Mouse (Mus musculus) gastrocnemius, adult 2 months (tissue): ENCODE measurements around the gene Haus3. TPM values are rescaled to one million over a fixed set of nuclear protein-coding genes. Genes with fewer than 3 reads are reported as not detected.
A peak's percentile ranks its signal among the peaks of the same experiment; 100 is the strongest.

Source experiments
- DNase-seq: peaks from one replicate; pipeline ENCODE4 v3.0.0; 2022
- H3K27ac ChIP-seq: fragments of 200-600 bp; 2 replicates; pipeline ENCODE4 v1.8.1; 2022; ENCODE audit warnings: mild to moderate bottlenecking
- H3K4me3 ChIP-seq: fragments of 200-600 bp; 2 replicates; pipeline ENCODE4 v1.8.1; 2022; ENCODE audit warnings: mild to moderate bottlenecking, moderate library complexity
- CTCF ChIP-seq: fragments of 200-600 bp; IDR thresholded peaks from 2 replicates; pipeline ENCODE4 v1.8.1; 2022; ENCODE audit warnings: antibody characterized with exemption, mild to moderate bottlenecking, moderate library complexity
- intact Hi-C: fragments of 180-260 bp; cut with DNase I; formaldehyde crosslinking; loops from one replicate; pipeline ENCODE4 v1.15.1; 2025
- total RNA-seq, 2 experiments: library from RNA; stranded (reverse); gene quantifications; 2 replicates each; pipeline ENCODE4 v1.2.3; 2021

The Haus3 gene
- total RNA-seq, 2 experiments from 2014 or later = 3.2 to 4.2 TPM

DNA sequence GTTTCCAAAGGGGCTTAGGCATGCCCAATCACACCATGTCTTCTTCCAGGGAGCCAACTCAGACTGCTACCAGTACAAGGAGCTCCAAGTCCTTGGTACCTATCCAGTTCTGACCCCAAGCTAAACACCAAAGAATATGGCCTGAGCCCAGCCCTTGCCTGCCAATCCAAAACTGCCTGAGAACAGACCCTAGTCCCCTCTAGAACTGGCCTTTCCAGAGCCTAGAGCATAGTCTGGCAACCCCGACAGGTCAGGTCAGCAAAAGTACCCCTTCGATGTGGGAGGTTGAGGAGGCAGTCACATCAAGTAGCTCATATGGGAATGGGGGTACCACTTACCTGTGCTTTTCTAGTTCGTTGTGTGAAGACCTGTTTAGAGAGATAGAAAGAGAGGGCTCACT lies 14.6 kb upstream of the Haus3 start:
- peak overlapping the region; percentile 98 for H3K27ac ChIP-seq
- TF ChIP-seq CTCF = no peak
- intact Hi-C loops = no loop called here
- no peak for DNase-seq
- peak overlapping the region; percentile 83 for H3K4me3 ChIP-seq

DNA sequence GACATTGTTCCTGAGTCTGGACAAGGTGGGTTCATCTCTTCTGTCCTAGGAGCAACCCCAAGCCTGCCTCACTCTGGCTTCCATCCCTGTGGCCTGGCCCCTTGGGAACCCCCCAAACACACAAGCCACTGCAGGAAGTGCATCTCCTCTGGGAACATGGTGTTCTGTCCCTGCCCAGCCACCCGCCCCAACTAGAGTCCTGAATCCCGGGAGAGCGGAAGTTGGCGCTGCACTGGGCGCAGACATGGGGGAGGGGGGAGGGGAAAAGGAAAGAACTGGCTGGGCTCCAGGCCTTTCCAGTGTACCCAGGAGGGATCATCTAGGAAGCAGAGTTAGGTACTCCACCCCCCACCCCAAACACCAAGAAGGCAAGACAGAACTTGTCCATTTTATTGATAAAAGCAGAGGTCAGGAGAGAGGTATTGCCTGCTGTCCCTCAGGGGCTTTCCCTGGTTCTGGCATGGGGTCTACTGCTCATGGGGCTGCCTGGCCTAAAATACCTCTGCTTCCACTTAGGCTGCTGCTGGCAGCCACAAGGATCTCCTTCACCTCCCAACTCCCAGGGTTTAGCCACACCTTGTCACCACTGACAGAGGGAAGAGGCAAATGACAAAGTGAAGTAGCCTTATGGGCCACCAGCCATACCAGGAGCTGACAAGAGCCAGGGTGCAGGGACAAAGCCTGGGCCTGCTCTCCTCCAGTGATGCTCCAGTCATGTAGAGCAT lies 14.0 kb upstream of the Haus3 start:
- intact Hi-C loops = no loop called here

DNA sequence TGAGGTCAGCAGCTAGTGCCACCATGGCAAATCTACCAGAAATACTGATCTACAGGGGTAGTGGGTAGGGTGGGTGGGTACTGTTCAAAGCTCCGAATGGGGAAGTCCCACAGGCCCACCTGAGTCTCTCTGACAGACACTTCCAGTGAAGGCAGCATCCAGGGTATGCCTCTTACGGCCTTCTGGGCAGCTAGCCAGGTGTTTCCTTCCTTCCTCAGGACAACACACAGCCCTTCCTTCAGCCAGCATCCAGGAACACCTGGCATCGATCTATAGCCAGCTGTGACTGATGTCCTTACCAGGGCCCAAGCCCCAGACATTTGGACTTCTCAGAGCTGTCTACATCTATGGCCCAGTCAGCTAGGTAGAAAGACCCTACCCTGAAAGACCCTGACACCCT lies 13.2 kb upstream of the Haus3 start:
- intact Hi-C loops = no loop called here
- Histone ChIP-seq H3K4me3 (peak overlapping the region; percentile 83), H3K27ac (peak overlapping the region; percentile 98)
- no peak for DNase-seq
- TF ChIP-seq CTCF = no peak

More for the DNA sequence above, 14.0 kb upstream of the Haus3 start:
- Histone ChIP-seq H3K27ac (peak overlapping the region; percentile 98), H3K4me3 (peak overlapping the region; percentile 83)
- peak; percentile 73 for DNase-seq
- TF ChIP-seq CTCF = no peak

DNA sequence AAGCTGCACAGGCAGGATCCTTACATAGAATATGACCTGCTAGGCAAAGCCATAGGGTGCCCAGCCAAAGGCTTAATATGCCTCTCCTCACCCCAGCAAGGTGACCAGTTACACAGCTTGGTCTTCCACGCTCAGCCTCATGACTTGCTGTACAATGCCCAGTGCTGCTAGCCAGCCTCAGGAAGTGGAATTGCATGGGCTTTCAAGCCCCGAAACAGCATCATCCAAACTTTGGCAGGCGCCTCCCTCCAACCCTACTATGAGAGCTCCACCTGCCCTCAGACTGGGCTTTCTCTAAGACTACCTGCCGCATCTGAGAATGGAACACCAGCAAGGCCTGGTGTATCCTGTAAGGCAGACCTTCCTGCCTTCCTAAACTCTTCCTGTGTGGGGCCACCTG lies 8.5 kb upstream of the Haus3 start:
- intact Hi-C loops = no loop called here

DNA sequence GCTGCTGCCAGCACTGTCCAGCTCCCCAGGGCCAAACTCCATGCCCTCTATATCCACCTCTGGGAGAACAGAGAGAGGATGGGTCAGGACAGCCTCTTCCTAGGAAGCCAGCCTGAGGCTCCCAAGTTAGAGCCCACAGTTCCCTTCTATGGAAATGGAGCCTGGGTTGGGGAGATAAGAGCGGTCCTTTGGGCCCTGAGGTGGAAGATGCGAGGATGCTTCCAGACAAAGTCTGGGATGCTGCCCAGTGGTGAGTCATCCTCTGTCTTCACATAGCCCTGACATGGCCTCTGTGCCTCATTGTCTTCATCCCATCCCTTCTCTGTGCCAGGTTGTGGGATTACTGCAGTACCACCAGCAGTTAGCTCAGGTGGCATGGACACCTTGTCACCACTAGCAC lies 7.8 kb upstream of the Haus3 start:
- Histone ChIP-seq H3K27ac (no peak overlapping the region), H3K4me3 (no peak overlapping the region)
- DNase-seq = no peak
- TF ChIP-seq CTCF = no peak
- intact Hi-C loops = no loop called here

More for the DNA sequence above, 8.5 kb upstream of the Haus3 start:
- Histone ChIP-seq H3K27ac (no peak overlapping the region), H3K4me3 (no peak overlapping the region)
- no peak for TF ChIP-seq CTCF
- DNase-seq = no peak

DNA sequence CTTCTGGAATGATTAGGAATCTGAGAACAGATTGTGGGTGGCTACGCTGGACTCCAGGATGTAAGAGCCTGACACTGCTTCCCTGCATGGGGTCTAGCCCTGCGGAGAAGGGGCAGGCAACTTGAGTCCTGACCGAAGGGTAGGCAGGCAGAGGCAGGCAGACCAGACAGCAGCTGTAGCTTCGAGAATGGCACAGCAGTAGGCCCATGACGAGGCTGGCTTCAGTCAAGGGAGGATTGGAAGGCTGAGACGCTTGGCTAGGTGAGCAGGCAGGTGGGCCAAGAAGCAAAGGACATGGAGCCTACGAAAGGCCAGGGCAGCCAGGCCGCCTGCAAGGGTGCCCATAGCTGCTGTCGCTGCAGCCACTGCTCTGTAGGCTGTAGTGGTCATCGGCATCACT lies 7.4 kb upstream of the Haus3 start:
- intact Hi-C loops = no loop called here
- H3K27ac ChIP-seq = no peak overlapping the region
- no peak for DNase-seq
- H3K4me3 ChIP-seq = no peak overlapping the region
- no peak for TF ChIP-seq CTCF

DNA sequence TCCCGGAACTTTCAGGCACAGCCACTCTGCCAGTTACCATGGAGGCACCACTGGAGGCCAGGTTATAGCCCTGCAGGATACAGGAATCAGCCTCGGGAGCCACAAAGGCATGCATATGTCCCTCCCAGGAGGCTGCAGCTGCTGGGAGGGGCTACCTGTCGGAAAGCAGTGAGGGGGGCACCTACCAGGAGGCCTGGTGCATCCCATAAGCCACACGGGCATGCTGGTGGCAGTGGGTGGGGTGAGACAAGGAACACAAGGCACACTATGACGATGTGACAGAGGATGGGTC lies 6.0 kb upstream of the Haus3 start:
- intact Hi-C loops = no loop called here
- Histone ChIP-seq H3K4me3 (no peak overlapping the region), H3K27ac (no peak overlapping the region)
- no peak for TF ChIP-seq CTCF
- DNase-seq = no peak

DNA sequence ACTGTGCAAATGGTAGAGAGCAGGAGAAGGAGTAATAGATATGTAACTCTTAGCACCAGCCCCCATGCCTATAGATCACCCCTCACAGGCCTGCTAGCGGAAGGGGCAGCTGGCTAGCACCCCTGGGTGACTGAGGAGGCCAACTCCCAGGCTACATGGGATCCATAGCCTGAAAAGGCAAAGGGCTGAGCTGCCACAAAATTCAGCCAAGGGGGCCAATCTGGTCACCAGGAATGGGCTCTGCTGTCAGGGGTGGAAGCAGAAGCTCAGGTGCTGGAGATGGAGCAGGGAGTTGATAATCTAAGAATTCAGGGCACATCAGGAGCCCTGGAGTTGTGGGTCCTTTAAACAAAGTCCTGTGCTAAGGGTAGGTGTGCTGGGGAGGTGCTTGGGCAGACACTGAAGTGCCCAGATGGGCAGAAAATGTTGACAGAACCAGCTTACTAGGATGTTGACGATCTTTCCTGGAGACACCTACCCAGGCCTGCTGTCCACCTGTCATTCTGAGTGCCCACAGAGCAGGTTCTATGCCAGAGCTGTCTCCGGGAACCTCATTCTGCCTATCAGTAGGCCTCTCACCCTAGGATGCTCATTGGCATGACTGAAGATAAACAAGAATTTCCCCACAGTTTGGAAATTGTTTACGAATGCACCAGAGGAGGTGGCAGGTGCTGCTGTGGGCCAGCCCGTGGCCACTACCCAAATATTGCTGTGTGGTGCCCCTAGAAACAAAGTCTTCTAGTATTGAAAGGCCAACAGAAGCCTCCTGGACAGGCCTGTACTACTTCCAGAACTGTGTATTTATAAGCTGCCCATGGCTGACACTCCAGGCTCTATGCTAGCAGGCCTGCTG lies 5.4 kb upstream of the Haus3 start:
- intact Hi-C loops = no loop called here
- H3K27ac ChIP-seq = no peak overlapping the region
- no peak for TF ChIP-seq CTCF
- DNase-seq = no peak
- no peak overlapping the region for H3K4me3 ChIP-seq

DNA sequence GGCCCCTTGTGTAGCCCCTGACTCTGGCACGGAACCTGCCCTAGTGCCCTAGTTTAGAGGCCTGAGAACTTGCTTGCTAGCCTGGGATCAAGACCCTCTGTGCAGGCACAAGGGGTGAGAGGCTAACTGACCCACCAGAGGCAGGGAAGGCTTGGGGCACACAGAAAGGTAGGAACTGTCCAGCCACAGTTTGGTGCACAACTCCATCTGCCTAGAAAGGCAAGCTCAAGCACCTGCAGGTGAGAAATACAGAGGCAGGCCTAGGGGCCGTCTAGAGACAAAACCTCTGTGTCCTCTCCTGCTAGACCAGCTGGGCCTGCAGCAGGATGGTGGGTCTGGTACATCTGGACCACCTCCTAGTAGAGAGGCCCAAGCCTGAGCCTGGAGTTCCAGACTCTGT lies 4.7 kb upstream of the Haus3 start:
- intact Hi-C loops = no loop called here
- TF ChIP-seq CTCF = no peak
- no peak for DNase-seq
- H3K27ac ChIP-seq = no peak overlapping the region
- H3K4me3 ChIP-seq = no peak overlapping the region

DNA sequence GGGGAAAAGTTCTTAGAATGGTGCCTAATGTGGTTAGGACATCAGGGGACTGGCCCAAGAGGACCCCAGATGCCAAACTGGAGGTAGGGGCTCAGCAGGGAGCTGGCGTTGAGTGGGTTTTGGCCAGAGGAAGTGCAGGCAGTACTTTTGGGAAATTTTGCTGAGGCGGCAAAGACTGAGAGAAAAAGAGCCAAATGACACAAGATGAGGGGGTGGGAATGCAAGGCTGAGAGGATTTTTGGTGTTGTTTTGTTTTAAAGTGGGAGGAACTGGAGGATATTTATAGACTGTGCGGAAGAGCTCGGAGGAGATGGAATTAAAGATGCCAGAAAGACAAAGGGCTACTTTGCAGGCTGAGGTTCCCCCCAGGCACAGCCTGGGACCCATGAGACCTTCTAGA lies 1.4 kb upstream of the Haus3 start:
- no peak for TF ChIP-seq CTCF
- Histone ChIP-seq H3K27ac (peak overlapping the region; percentile 92), H3K4me3 (peak overlapping the region; percentile 11; the same call in 1 of the 2 replicates)
- DNase-seq = no peak
- intact Hi-C loops = no loop called here

DNA sequence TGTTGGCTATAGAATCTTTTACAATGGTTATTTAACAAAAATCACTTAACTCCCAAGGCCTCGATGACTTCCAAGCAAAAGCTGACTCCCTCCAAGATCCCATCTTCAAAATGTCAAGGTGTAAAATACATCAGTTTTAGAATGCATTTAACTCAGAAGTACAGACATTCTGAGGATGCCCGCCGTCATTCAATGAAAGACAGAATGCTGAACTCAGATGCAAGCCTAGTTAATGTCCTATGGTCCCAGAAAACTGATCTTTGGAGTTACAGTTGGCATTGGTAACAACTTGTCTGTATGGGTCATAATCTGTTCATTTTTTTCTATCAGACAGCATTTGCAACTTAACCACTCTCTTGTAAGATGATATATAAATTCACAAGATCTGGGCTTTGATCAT lies 627 bp upstream of the Haus3 start:
- no peak for DNase-seq
- peak overlapping the region; percentile 76 for H3K4me3 ChIP-seq
- TF ChIP-seq CTCF = no peak
- peak overlapping the region; percentile 92 for H3K27ac ChIP-seq
- intact Hi-C loops = loop anchor here (2.0 kb wide), 1 partner anchor 19 kb away; no protein-coding TSS in a partner anchor

DNA sequence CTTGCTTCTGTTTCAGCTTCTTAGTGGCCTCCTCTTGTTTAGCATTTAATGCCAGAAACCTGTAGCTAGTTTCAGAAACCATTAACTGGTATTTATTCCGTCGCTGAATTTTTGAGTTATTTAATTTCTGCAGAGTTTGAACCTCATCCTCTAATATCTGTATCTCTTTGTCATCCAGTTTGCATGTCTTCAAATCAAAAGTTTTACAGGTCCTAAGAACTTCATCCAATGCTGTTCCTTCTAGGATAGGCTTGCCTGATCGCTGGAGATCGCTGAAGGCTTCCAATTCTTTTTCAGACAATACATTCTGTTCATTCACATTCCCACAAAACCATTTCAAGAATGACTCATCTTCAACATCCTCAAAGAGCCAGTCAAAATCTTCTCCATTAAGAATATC lies 1.5 kb downstream of the Haus3 start:
- no peak for DNase-seq
- Histone ChIP-seq H3K27ac (no peak overlapping the region), H3K4me3 (no peak overlapping the region)
- intact Hi-C loops = loop anchor here (2.0 kb wide), 1 partner anchor 21 kb away; no protein-coding TSS in a partner anchor
- TF ChIP-seq CTCF = no peak

DNA sequence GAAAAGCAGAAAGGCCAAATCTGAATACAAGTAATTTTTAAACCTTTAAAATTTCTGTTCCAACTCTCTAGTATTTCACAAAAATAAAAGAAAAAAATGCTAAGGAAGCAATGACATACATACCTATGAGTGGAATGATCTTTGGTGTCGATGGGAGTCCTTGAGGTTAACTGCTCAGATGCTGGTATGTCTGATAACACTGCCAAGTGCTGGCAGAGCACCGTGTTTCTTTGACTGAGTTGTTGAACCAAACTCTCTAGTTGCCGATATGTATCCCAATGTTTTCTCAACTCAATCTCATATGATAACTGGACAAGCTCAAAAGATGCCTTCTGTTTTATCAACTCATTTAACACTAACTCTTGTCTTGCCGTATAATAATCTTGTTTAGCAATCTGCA lies 3.5 kb downstream of the Haus3 start:
- TF ChIP-seq CTCF = no peak
- Histone ChIP-seq H3K4me3 (no peak overlapping the region), H3K27ac (no peak overlapping the region)
- intact Hi-C loops = no loop called here
- no peak for DNase-seq
